Mouse (Mus musculus): ENCODE measurements at regions not wholly inside any gene's neighbourhood (a gene's known extent, or its start where the extent isn't known, plus 50 kb on each side); places are given as distances from the start of the nearest gene placed in this dataset.
"Not testable (repeated sequence)": the region's sequence is repeated elsewhere in the genome, so short reads cannot be mapped to it uniquely, and the experiment has no call there.

GRCm38 (mm10) chr10:34667203-34667602, 184.0 kb downstream of the Frk start:
- 95% methylated on average over 2 of the region's 2 CpGs for WGBS
- Histone ChIP-seq H3K27me3 (ENCODE audit: control insufficient read depth, insufficient read depth, low read length) (no peaks in the 10 kb centered on the region), H3K4me1 (ENCODE audit: control insufficient read depth, insufficient read depth, low read length) (no peaks in the 10 kb centered on the region), H3K9ac (ENCODE audit: low read length) (no peak overlapping the region), H3K27ac (replicated peaks; ENCODE audit: low read depth, low read length) (no peak overlapping the region), H3K4me2 (ENCODE audit: low read depth, severe bottlenecking) (no peak overlapping the region), H3K9me3 (ENCODE audit: control insufficient read depth, low read length) (no peaks in the 10 kb centered on the region), H3K4me3 (ENCODE audit: low read depth, low read length) (no peak overlapping the region), H3K36me3 (ENCODE audit: control insufficient read depth, insufficient read depth, low read length) (no peaks in the 10 kb centered on the region)
- DNase-seq (ENCODE audit: low spot score) = no peak
- ATAC-seq (ENCODE audit: insufficient number of reproducible peaks, low FRiP score, low TSS enrichment, low read depth) = no peak

GRCm38 (mm10) chr10:34667735-34668439, 184.7 kb downstream of the Frk start:
- ATAC-seq (ENCODE audit: insufficient number of reproducible peaks, low FRiP score, low TSS enrichment, low read depth) (no peak), DNase-seq (ENCODE audit: low spot score) (no peak)
- H3K36me3 ChIP-seq (ENCODE audit: control insufficient read depth, insufficient read depth, low read length) = no peaks in the 10 kb centered on the region
- no peak overlapping the region for H3K9ac ChIP-seq (ENCODE audit: low read length)
- H3K27ac ChIP-seq (replicated peaks; ENCODE audit: low read depth, low read length) = no peak overlapping the region
- no peak overlapping the region for H3K4me3 ChIP-seq (ENCODE audit: low read depth, low read length)
- H3K27me3 ChIP-seq (ENCODE audit: control insufficient read depth, insufficient read depth, low read length) = no peaks in the 10 kb centered on the region
- H3K4me1 ChIP-seq (ENCODE audit: control insufficient read depth, insufficient read depth, low read length) = no peaks in the 10 kb centered on the region
- no peaks in the 10 kb centered on the region for H3K9me3 ChIP-seq (ENCODE audit: control insufficient read depth, low read length)
- H3K4me2 ChIP-seq (ENCODE audit: low read depth, severe bottlenecking) = no peak overlapping the region
- 72% methylated on average over 5 of the region's 5 CpGs for WGBS

GRCm38 (mm10) chr10:34671791-34672190, 188.6 kb downstream of the Frk start:
- H3K4me2 ChIP-seq (ENCODE audit: low read depth, severe bottlenecking) = no peak overlapping the region

GRCm38 (mm10) chr10:34699414-34699813, 216.2 kb downstream of the Frk start:
- DNase-seq (ENCODE audit: low spot score); ATAC-seq (ENCODE audit: insufficient number of reproducible peaks, low FRiP score, low TSS enrichment, low read depth): not testable (repeated sequence)
- WGBS = 91% methylated on average over 9 of the region's 9 CpGs

More at GRCm38 (mm10) chr10:34671791-34672190, 188.6 kb downstream of the Frk start:
- Histone ChIP-seq H3K27ac (replicated peaks; ENCODE audit: low read depth, low read length) (no peak overlapping the region), H3K27me3 (ENCODE audit: control insufficient read depth, insufficient read depth, low read length) (no peaks in the 10 kb centered on the region), H3K4me3 (ENCODE audit: low read depth, low read length) (no peak overlapping the region), H3K9ac (ENCODE audit: low read length) (no peak overlapping the region), H3K36me3 (ENCODE audit: control insufficient read depth, insufficient read depth, low read length) (no peaks in the 10 kb centered on the region), H3K4me1 (ENCODE audit: control insufficient read depth, insufficient read depth, low read length) (no peaks in the 10 kb centered on the region), H3K9me3 (ENCODE audit: control insufficient read depth, low read length) (no peaks in the 10 kb centered on the region)
- ATAC-seq (ENCODE audit: insufficient number of reproducible peaks, low FRiP score, low TSS enrichment, low read depth) (no peak), DNase-seq (ENCODE audit: low spot score) (no peak)
- 91% methylated on average over 2 of the region's 2 CpGs for WGBS

GRCm38 (mm10) chr10:34701956-34702355, 218.8 kb downstream of the Frk start:
- Histone ChIP-seq H3K36me3 (ENCODE audit: control insufficient read depth, insufficient read depth, low read length) (no peaks in the 10 kb centered on the region), H3K4me1 (ENCODE audit: control insufficient read depth, insufficient read depth, low read length) (no peaks in the 10 kb centered on the region), H3K4me2 (ENCODE audit: low read depth, severe bottlenecking) (no peak overlapping the region), H3K4me3 (ENCODE audit: low read depth, low read length) (no peak overlapping the region), H3K9me3 (ENCODE audit: control insufficient read depth, low read length) (no peaks in the 10 kb centered on the region), H3K9ac (ENCODE audit: low read length) (no peak overlapping the region), H3K27me3 (ENCODE audit: control insufficient read depth, insufficient read depth, low read length) (no peaks in the 10 kb centered on the region), H3K27ac (replicated peaks; ENCODE audit: low read depth, low read length) (no peak overlapping the region)
- 95% methylated on average over 1 of the region's 1 CpGs for WGBS
- DNase-seq (ENCODE audit: low spot score) = no peak
- no peak for ATAC-seq (ENCODE audit: insufficient number of reproducible peaks, low FRiP score, low TSS enrichment, low read depth)

More at GRCm38 (mm10) chr10:34699414-34699813, 216.2 kb downstream of the Frk start:
- not testable (repeated sequence) for H3K27me3 ChIP-seq (ENCODE audit: control insufficient read depth, insufficient read depth, low read length); H3K4me3 ChIP-seq (ENCODE audit: low read depth, low read length); H3K4me1 ChIP-seq (ENCODE audit: control insufficient read depth, insufficient read depth, low read length); H3K36me3 ChIP-seq (ENCODE audit: control insufficient read depth, insufficient read depth, low read length); H3K9ac ChIP-seq (ENCODE audit: low read length); H3K27ac ChIP-seq (replicated peaks; ENCODE audit: low read depth, low read length); H3K4me2 ChIP-seq (ENCODE audit: low read depth, severe bottlenecking); H3K9me3 ChIP-seq (ENCODE audit: control insufficient read depth, low read length)

- ATAC-seq (ENCODE audit: insufficient number of reproducible peaks, low FRiP score, low TSS enrichment, low read depth) (no peak), DNase-seq (ENCODE audit: low spot score) (no peak)
- Histone ChIP-seq H3K27me3 (ENCODE audit: control insufficient read depth, insufficient read depth, low read length) (no peaks in the 10 kb centered on the region), H3K4me1 (ENCODE audit: control insufficient read depth, insufficient read depth, low read length) (no peaks in the 10 kb centered on the region), H3K9me3 (ENCODE audit: control insufficient read depth, low read length) (no peaks in the 10 kb centered on the region), H3K4me2 (ENCODE audit: low read depth, severe bottlenecking) (no peak overlapping the region), H3K4me3 (ENCODE audit: low read depth, low read length) (no peak overlapping the region), H3K9ac (ENCODE audit: low read length) (no peak overlapping the region), H3K27ac (replicated peaks; ENCODE audit: low read depth, low read length) (no peak overlapping the region), H3K36me3 (ENCODE audit: control insufficient read depth, insufficient read depth, low read length) (no peaks in the 10 kb centered on the region)
- WGBS = 95% methylated on average over 12 of the region's 12 CpGs
These were observed 222.2 kb downstream of the Frk start for GRCm38 (mm10) chr10:34705416-34705815.

GRCm38 (mm10) chr10:34731249-34731648, 248.1 kb downstream of the Frk start:
- DNase-seq (ENCODE audit: low spot score) (no peak), ATAC-seq (ENCODE audit: insufficient number of reproducible peaks, low FRiP score, low TSS enrichment, low read depth) (no peak)
- no peak overlapping the region for H3K4me3 ChIP-seq (ENCODE audit: low read depth, low read length)
- H3K27me3 ChIP-seq (ENCODE audit: control insufficient read depth, insufficient read depth, low read length) = no peaks in the 10 kb centered on the region
- no peaks in the 10 kb centered on the region for H3K9me3 ChIP-seq (ENCODE audit: control insufficient read depth, low read length)
- no peaks in the 10 kb centered on the region for H3K36me3 ChIP-seq (ENCODE audit: control insufficient read depth, insufficient read depth, low read length)
- WGBS = 81% methylated on average over 2 of the region's 2 CpGs
- H3K9ac ChIP-seq (ENCODE audit: low read length) = no peak overlapping the region
- H3K27ac ChIP-seq (replicated peaks; ENCODE audit: low read depth, low read length) = no peak overlapping the region
- no peaks in the 10 kb centered on the region for H3K4me1 ChIP-seq (ENCODE audit: control insufficient read depth, insufficient read depth, low read length)
- H3K4me2 ChIP-seq (ENCODE audit: low read depth, severe bottlenecking) = no peak overlapping the region

GRCm38 (mm10) chr10:34762426-34762825, 279.2 kb downstream of the Frk start:
- no peaks in the 10 kb centered on the region for H3K9me3 ChIP-seq (ENCODE audit: control insufficient read depth, low read length)
- no peak overlapping the region for H3K9ac ChIP-seq (ENCODE audit: low read length)
- no peaks in the 10 kb centered on the region for H3K36me3 ChIP-seq (ENCODE audit: control insufficient read depth, insufficient read depth, low read length)
- H3K4me2 ChIP-seq (ENCODE audit: low read depth, severe bottlenecking) = no peak overlapping the region
- H3K27me3 ChIP-seq (ENCODE audit: control insufficient read depth, insufficient read depth, low read length) = no peaks in the 10 kb centered on the region
- DNase-seq (ENCODE audit: low spot score) = no peak
- H3K4me3 ChIP-seq (ENCODE audit: low read depth, low read length) = no peak overlapping the region
- H3K4me1 ChIP-seq (ENCODE audit: control insufficient read depth, insufficient read depth, low read length) = no peaks in the 10 kb centered on the region
- ATAC-seq (ENCODE audit: insufficient number of reproducible peaks, low FRiP score, low TSS enrichment, low read depth) = no peak
- no peak overlapping the region for H3K27ac ChIP-seq (replicated peaks; ENCODE audit: low read depth, low read length)

- H3K4me2 ChIP-seq (ENCODE audit: low read depth, severe bottlenecking) = no peak overlapping the region
- no peak overlapping the region for H3K4me3 ChIP-seq (ENCODE audit: low read depth, low read length)
- ATAC-seq (ENCODE audit: insufficient number of reproducible peaks, low FRiP score, low TSS enrichment, low read depth) (no peak), DNase-seq (ENCODE audit: low spot score) (no peak)
- H3K27ac ChIP-seq (replicated peaks; ENCODE audit: low read depth, low read length) = no peak overlapping the region
- H3K4me1 ChIP-seq (ENCODE audit: control insufficient read depth, insufficient read depth, low read length) = no peaks in the 10 kb centered on the region
- no peak overlapping the region for H3K9ac ChIP-seq (ENCODE audit: low read length)
- WGBS = 59% methylated on average over 2 of the region's 2 CpGs
- no peaks in the 10 kb centered on the region for H3K36me3 ChIP-seq (ENCODE audit: control insufficient read depth, insufficient read depth, low read length)
- H3K9me3 ChIP-seq (ENCODE audit: control insufficient read depth, low read length) = no peaks in the 10 kb centered on the region
- no peaks in the 10 kb centered on the region for H3K27me3 ChIP-seq (ENCODE audit: control insufficient read depth, insufficient read depth, low read length)
These were observed 308.9 kb downstream of the Frk start for GRCm38 (mm10) chr10:34792099-34792498.

Measured in limb, embryonic 11.5 days (tissue).